Mouse (Mus musculus) liver, embryonic 11.5 days (tissue): ENCODE measurements around the gene Olfr959. TPM values are rescaled to one million over a fixed set of nuclear protein-coding genes. Genes with fewer than 3 reads are reported as not detected.

ENCODE experiments used
- polyA plus RNA-seq: library from polyadenylated mRNA; unstranded; fragments of >200 nt; fragmentation: Nextera tagmentation; extraction: Ambion mirVana; gene quantifications from 2 replicates; pipeline ENCODE4 v1.2.1, GENCODE M21; 2014

Olfr959 gene
- polyA plus RNA-seq, 1 experiment from 2014 or later, result not detected

Other genes starting within 250 kb of the Olfr959 start
- gene Olfr948, start 249.5 kb downstream of the Olfr959 start, polyA plus RNA-seq, result not detected in 2 replicates
- not detected in 2 replicates for gene Olfr951, start 188.2 kb downstream of the Olfr959 start, polyA plus RNA-seq
- not detected in 2 replicates for gene Olfr952, start 148.4 kb downstream of the Olfr959 start, polyA plus RNA-seq
- not detected in 2 replicates for gene Olfr954, start 118.9 kb downstream of the Olfr959 start, polyA plus RNA-seq
- not detected in 2 replicates for gene Olfr955, start 103.6 kb downstream of the Olfr959 start, polyA plus RNA-seq
- not detected in 2 replicates for gene Olfr44, start 81.6 kb downstream of the Olfr959 start, polyA plus RNA-seq
- gene Olfr957, start 59.8 kb downstream of the Olfr959 start, polyA plus RNA-seq, result not detected in 2 replicates
- not detected in 2 replicates for gene Olfr958, start 21.5 kb downstream of the Olfr959 start, polyA plus RNA-seq
- 10.6 and 13.7 TPM in 2 replicates for gene AW551984, start 28.8 kb upstream of the Olfr959 start, polyA plus RNA-seq
- not detected in 2 replicates for gene Olfr148, start 35.1 kb upstream of the Olfr959 start, polyA plus RNA-seq
- gene Olfr960, start 45.8 kb upstream of the Olfr959 start, polyA plus RNA-seq, result not detected in 2 replicates
- not detected in 2 replicates for gene Olfr961, start 69.5 kb upstream of the Olfr959 start, polyA plus RNA-seq
- not detected in 2 replicates for gene Olfr963, start 91.6 kb upstream of the Olfr959 start, polyA plus RNA-seq
- gene Olfr149, start 131.5 kb upstream of the Olfr959 start, polyA plus RNA-seq, result not detected in 2 replicates
- gene Olfr965, start 135.8 kb upstream of the Olfr959 start, polyA plus RNA-seq, result not detected in 2 replicates
- gene Olfr150, start 155.4 kb upstream of the Olfr959 start, polyA plus RNA-seq, result not detected in 2 replicates
- gene Olfr967, start 170.7 kb upstream of the Olfr959 start, polyA plus RNA-seq, result not detected in 2 replicates
- not detected in 2 replicates for gene Olfr968, start 207.7 kb upstream of the Olfr959 start, polyA plus RNA-seq
- gene Olfr969, start 215.4 kb upstream of the Olfr959 start, polyA plus RNA-seq, result not detected in 2 replicates
- not detected in 2 replicates for gene Olfr970, start 233.3 kb upstream of the Olfr959 start, polyA plus RNA-seq